Mouse (Mus musculus): ENCODE measurements around the gene Sox18.

Gene Sox18

GRCm38 (mm10) chr2:181680716-181681117 is 9.3 kb upstream of the Sox18 start:
- DNase-seq (ENCODE audit: low read depth, low spot score) = no peak

- DNase-seq (ENCODE audit: low read depth, low spot score) = no peak
Measured at GRCm38 (mm10) chr2:181679951-181680715, 8.7 kb upstream of the Sox18 start, which contains the start of gene Tcea2. Tcea2 (plus strand) TSS chr2:181680310.

GRCm38 (mm10) chr2:181678780-181679179 is 7.3 kb upstream of the Sox18 start:
- DNase-seq (ENCODE audit: low read depth, low spot score) = no peak

GRCm38 (mm10) chr2:181677755-181678098 is 6.3 kb upstream of the Sox18 start:
- no peak for DNase-seq (ENCODE audit: low read depth, low spot score)

GRCm38 (mm10) chr2:181677096-181677754 is 5.8 kb upstream of the Sox18 start:
- no peak for DNase-seq (ENCODE audit: low read depth, low spot score)

GRCm38 (mm10) chr2:181676424-181676823 is 5.0 kb upstream of the Sox18 start:
- no peak for DNase-seq (ENCODE audit: low read depth, low spot score)

GRCm38 (mm10) chr2:181675454-181675853 is 4.0 kb upstream of the Sox18 start:
- DNase-seq (ENCODE audit: low read depth, low spot score) = no peak

- DNase-seq (ENCODE audit: low read depth, low spot score) = no peak
Measured at GRCm38 (mm10) chr2:181674934-181675333, 3.5 kb upstream of the Sox18 start.

- no peak for DNase-seq (ENCODE audit: low read depth, low spot score)
Measured at GRCm38 (mm10) chr2:181673501-181673900, 2.1 kb upstream of the Sox18 start.

- DNase-seq (ENCODE audit: low read depth, low spot score) = no peak
Measured at GRCm38 (mm10) chr2:181671984-181672383, 544 bp upstream of the Sox18 start.

- DNase-seq (ENCODE audit: low read depth, low spot score) = no peak
Measured at GRCm38 (mm10) chr2:181670913-181671311, 528 bp downstream of the Sox18 start.

- no peak for DNase-seq (ENCODE audit: low read depth, low spot score)
Measured at GRCm38 (mm10) chr2:181670285-181670912, 1.0 kb downstream of the Sox18 start.

- no peak for DNase-seq (ENCODE audit: low read depth, low spot score)
Measured at GRCm38 (mm10) chr2:181663298-181663630, 8.2 kb downstream of the Sox18 start.

GRCm38 (mm10) chr2:181662620-181663297 is 8.7 kb downstream of the Sox18 start:
- no peak for DNase-seq (ENCODE audit: low read depth, low spot score)

GRCm38 (mm10) chr2:181659609-181660055 is 11.8 kb downstream of the Sox18 start:
- DNase-seq (ENCODE audit: low read depth, low spot score) = no peak

GRCm38 (mm10) chr2:181658930-181659555 is 12.4 kb downstream of the Sox18 start:
- no peak for DNase-seq (ENCODE audit: low read depth, low spot score)

- no peak for DNase-seq (ENCODE audit: low read depth, low spot score)
Measured at GRCm38 (mm10) chr2:181658528-181658927, 12.9 kb downstream of the Sox18 start.

GRCm38 (mm10) chr2:181657441-181657840 is 14.0 kb downstream of the Sox18 start:
- no peak for DNase-seq (ENCODE audit: low read depth, low spot score)

GRCm38 (mm10) chr2:181656734-181657133 is 14.7 kb downstream of the Sox18 start, which contains the start of gene Gm29797:
Gm29797 (plus strand) TSS chr2:181657034.
- no peak for DNase-seq (ENCODE audit: low read depth, low spot score)

GRCm38 (mm10) chr2:181653523-181653922 is 17.9 kb downstream of the Sox18 start:
- no peak for DNase-seq (ENCODE audit: low read depth, low spot score)

GRCm38 (mm10) chr2:181653065-181653464 is 18.4 kb downstream of the Sox18 start:
- no peak for DNase-seq (ENCODE audit: low read depth, low spot score)

GRCm38 (mm10) chr2:181648926-181649325 is 22.5 kb downstream of the Sox18 start:
- no peak for DNase-seq (ENCODE audit: low read depth, low spot score)

All from embryo, embryonic 11.5 days (tissue).